Mouse (Mus musculus) liver, adult 2 months (tissue): ENCODE results near the gene Larp1. TPM values are rescaled to one million over a fixed set of nuclear protein-coding genes. Genes with fewer than 3 reads are reported as not detected.

Experiments used
- DNase-seq: peaks from one replicate; pipeline ENCODE4 v3.0.0-alpha.2; 2011; ENCODE audit warnings: low read depth, low spot score; ENCODE audit errors: extremely low read depth
- H3K27ac ChIP-seq: fragments of 200-500 bp; replicated peaks from 2 replicates; pipeline ENCODE4 v1.5.1; 2012; ENCODE audit warnings: low read depth, mild to moderate bottlenecking, control low read depth, inconsistent platforms, low read length; ENCODE audit not compliant: insufficient read depth
- H3K27me3 ChIP-seq: fragments of 200-500 bp; 2 replicates; pipeline ENCODE4 v1.6.1; 2012; ENCODE audit warnings: mild to moderate bottlenecking, moderate library complexity, low read length, inconsistent platforms; ENCODE audit not compliant: control insufficient read depth, insufficient read depth
- H3K36me3 ChIP-seq: fragments of 200-500 bp; 2 replicates; pipeline ENCODE4 v1.6.1; 2012; ENCODE audit warnings: low read length, inconsistent platforms; ENCODE audit not compliant: control insufficient read depth, insufficient read depth
- H3K4me1 ChIP-seq: fragments of 200-500 bp; 2 replicates; pipeline ENCODE4 v1.6.1; 2011; ENCODE audit warnings: low read length; ENCODE audit not compliant: control insufficient read depth, insufficient read depth
- H3K4me3 ChIP-seq: fragments of 200-500 bp; 2 replicates; pipeline ENCODE4 v1.5.1; 2011; ENCODE audit warnings: low read depth, mild to moderate bottlenecking, control low read depth, low read length, moderate library complexity; ENCODE audit not compliant: insufficient read depth
- H3K79me2 ChIP-seq: fragments of 200-500 bp; 2 replicates; pipeline ENCODE4 v1.6.1; 2012; ENCODE audit warnings: inconsistent platforms, mild to moderate bottlenecking, low read length, moderate library complexity; ENCODE audit not compliant: control insufficient read depth, insufficient read depth
- H3K9ac ChIP-seq: fragments of 200-500 bp; 2 replicates; pipeline ENCODE4 v1.6.1; 2012; ENCODE audit warnings: low read depth, mild to moderate bottlenecking, control low read depth, inconsistent platforms, low read length
- CTCF ChIP-seq: fragments of 200-500 bp; IDR thresholded peaks from 2 replicates; pipeline ENCODE4 v1.5.1; 2011; ENCODE audit warnings: low read depth, low read length, control low read depth
- POLR2A ChIP-seq: fragments of 200-500 bp; IDR thresholded peaks from 2 replicates; pipeline ENCODE4 v1.6.1; 2011; ENCODE audit warnings: low read length, control low read depth; ENCODE audit not compliant: insufficient read depth; ENCODE audit errors: extremely low read depth
- WGBS: fragments of 180-500 bp; shearing (Covaris S2); methylation state at CpG from one replicate; pipeline ENCODE4 v1.1.7; 2018; 5-methylcytosine and 5-hydroxymethylcytosine counted together
- polyA plus RNA-seq: library from polyadenylated mRNA; depleted of rRNA; stranded (reverse); fragments of >200 nt; gene quantifications from 2 replicates; pipeline ENCODE4 v1.2.3, GENCODE M21; 2012
- total RNA-seq: library from RNA; depleted of rRNA; stranded (reverse); fragments of >200 nt; gene quantifications from 2 replicates; pipeline ENCODE4 v1.2.3, GENCODE M21; 2014

Gene Larp1
- total and polyA plus RNA-seq, 2 experiments = 19.7 to 39.8 TPM

DNA sequence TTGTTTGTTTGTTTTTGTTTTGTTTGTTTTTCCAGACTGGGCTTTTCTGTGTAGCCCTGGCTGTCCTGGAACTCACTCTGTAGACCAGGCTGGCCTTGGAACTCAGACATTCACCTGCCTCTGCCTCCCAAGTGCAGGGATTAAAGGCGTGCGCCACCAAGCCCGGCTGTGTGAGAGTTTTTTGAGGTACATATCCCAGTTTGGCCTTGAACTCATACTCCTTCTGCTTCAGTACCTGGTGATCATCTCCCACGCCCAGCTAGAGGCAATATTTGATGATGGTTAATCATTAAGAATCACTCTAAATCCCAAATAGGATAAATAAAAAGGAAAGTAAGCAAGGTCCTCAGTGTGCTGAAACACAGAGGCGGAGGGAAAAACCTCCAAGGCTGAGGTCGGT, 22.8 kb upstream of the Larp1 start:
- Histone ChIP-seq H3K9ac (peak overlapping the region; percentile 55; the same call in 1 of the 2 replicates), H3K4me1 (peaks cover 34% of the 10 kb centered on the region), H3K27ac (peak overlapping the region; percentile 100), H3K79me2 (no peaks in the 10 kb centered on the region), H3K36me3 (no peaks in the 10 kb centered on the region), H3K27me3 (no peaks in the 10 kb centered on the region), H3K4me3 (peak overlapping the region; percentile 49)
- WGBS = 23% methylated on average over 6 of the region's 6 CpGs
- peak; percentile 99 for DNase-seq
- TF ChIP-seq CTCF (no peak), POLR2A (no peak)

DNA sequence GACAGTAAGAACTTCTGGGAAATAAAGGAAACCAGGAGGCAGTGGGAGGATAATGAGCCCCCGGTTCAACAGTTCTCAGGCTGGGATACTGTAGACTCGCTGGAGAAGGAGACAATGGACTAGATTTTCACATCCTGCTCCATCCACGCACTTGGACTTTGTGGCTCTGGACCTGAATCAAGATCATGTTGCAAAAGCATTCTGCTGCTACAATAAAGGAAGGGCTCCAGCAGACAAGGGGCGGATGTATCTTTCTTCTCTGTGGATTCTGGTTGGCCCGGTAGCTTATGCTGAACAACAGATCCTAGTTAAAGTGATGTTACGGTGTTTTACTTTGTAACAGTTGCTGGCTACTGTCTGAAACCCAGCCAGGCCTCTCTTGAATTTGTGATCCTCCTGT, 22.4 kb upstream of the Larp1 start:
- 14% methylated on average over 6 of the region's 6 CpGs for WGBS
- DNase-seq = peak; percentile 97
- Histone ChIP-seq H3K4me3 (peak overlapping the region; percentile 49), H3K27me3 (no peaks in the 10 kb centered on the region), H3K36me3 (no peaks in the 10 kb centered on the region), H3K79me2 (no peaks in the 10 kb centered on the region), H3K9ac (peak overlapping the region; percentile 55), H3K27ac (peak overlapping the region; percentile 100), H3K4me1 (peaks cover 31% of the 10 kb centered on the region)
- TF ChIP-seq POLR2A (no peak), CTCF (no peak)

DNA sequence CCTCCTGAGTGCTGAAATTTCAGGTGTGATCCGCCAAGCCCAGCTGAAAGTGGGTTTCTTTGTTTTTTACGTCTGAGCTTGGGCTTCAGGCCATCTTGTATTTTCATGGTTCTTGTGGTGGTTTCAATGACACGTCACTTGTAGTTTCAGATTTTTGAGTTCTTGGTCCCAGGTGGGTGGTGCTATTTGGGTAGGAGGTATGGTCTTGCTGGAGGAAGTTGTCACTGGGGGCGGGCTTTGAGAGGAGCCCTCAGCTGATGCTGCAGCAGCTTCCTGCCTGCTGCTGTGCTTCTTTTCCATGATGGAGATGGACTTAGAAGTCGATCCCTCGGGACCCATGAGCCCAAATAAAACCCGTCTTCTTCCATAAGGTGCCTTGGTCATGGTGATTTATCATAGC, 22.0 kb upstream of the Larp1 start:
- Histone ChIP-seq H3K36me3 (no peaks in the 10 kb centered on the region), H3K4me3 (peak overlapping the region; percentile 8; the same call in 1 of the 2 replicates), H3K79me2 (no peaks in the 10 kb centered on the region), H3K4me1 (peaks cover 27% of the 10 kb centered on the region), H3K27ac (peak overlapping the region; percentile 100), H3K27me3 (no peaks in the 10 kb centered on the region), H3K9ac (peak overlapping the region; percentile 45)
- WGBS = 72% methylated on average over 7 of the region's 7 CpGs
- no peak for TF ChIP-seq CTCF
- no peak for TF ChIP-seq POLR2A
- peak; percentile 65 for DNase-seq

DNA sequence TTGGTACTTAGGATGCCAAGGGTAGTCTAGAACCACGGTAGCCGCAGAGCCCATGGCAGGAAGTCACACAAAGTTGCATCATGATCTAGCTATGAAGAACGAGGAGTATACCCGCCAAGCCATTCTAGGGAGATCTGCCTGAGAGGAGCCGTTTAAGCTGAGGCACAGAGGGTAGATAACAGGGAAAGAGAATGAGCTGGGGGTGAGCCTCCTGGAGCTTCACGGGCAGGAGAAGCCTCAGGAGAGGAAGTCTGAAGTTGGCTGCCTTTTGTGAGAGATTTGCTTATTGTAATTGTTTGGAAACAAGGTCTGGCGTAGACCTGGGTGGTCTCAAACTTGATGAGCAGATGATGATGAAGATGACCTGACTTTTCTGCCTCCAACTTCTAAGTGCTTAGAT, 10.7 kb upstream of the Larp1 start:
- 54% methylated on average over 7 of the region's 7 CpGs for WGBS
- Histone ChIP-seq H3K27ac (peak overlapping the region; percentile 65), H3K4me3 (no peak overlapping the region), H3K27me3 (no peaks in the 10 kb centered on the region), H3K36me3 (no peaks in the 10 kb centered on the region), H3K9ac (no peak overlapping the region), H3K4me1 (peaks cover 12% of the 10 kb centered on the region), H3K79me2 (no peaks in the 10 kb centered on the region)
- no peak for DNase-seq
- TF ChIP-seq POLR2A = no peak
- TF ChIP-seq CTCF = no peak

- TF ChIP-seq POLR2A (no peak), CTCF (no peak)
- peak; percentile 100 for DNase-seq
Observed at GRCm38 (mm10) chr11:57998872-57999271, 10.0 kb upstream of the Larp1 start.

GRCm38 (mm10) chr11:58003126-58003525, 5.7 kb upstream of the Larp1 start:
- no peak overlapping the region for H3K4me3 ChIP-seq
- peaks cover 12% of the 10 kb centered on the region for H3K4me1 ChIP-seq
- H3K79me2 ChIP-seq = no peaks in the 10 kb centered on the region
- peak; percentile 58 for DNase-seq
- no peak overlapping the region for H3K27ac ChIP-seq
- 75% methylated on average over 8 of the region's 8 CpGs for whole genome bisulfite sequencing
- H3K36me3 ChIP-seq = no peaks in the 10 kb centered on the region
- no peak for TF ChIP-seq CTCF
- no peak for TF ChIP-seq POLR2A
- no peaks in the 10 kb centered on the region for H3K27me3 ChIP-seq
- H3K9ac ChIP-seq = no peak overlapping the region

More at GRCm38 (mm10) chr11:57998872-57999271, 10.0 kb upstream of the Larp1 start:
- Histone ChIP-seq H3K27me3 (no peaks in the 10 kb centered on the region), H3K36me3 (no peaks in the 10 kb centered on the region), H3K79me2 (no peaks in the 10 kb centered on the region), H3K4me1 (peaks cover 14% of the 10 kb centered on the region), H3K4me3 (no peak overlapping the region), H3K27ac (peak overlapping the region; percentile 86), H3K9ac (no peak overlapping the region)
- WGBS = 18% methylated on average over 1 of the region's 1 CpGs
